Mouse (Mus musculus) midbrain, embryonic 14.5 days (tissue): ENCODE data around the gene Nop2. TPM values are rescaled to one million over a fixed set of nuclear protein-coding genes. Genes with fewer than 3 reads are reported as not detected.
A peak's percentile ranks its signal among the peaks of the same experiment; 100 is the strongest.

Experiments
- ATAC-seq: fragments of 200-750 bp; cut with Nextera tagmentation; 2 replicates; pipeline ENCODE4 v1.8.0; 2017; ENCODE audit warnings: moderate number of reproducible peaks, moderate library complexity; ENCODE audit not compliant: low FRiP score, low TSS enrichment
- DNase-seq: peaks from one replicate; pipeline ENCODE4 v3.0.0-alpha.2; 2015
- H3K27ac ChIP-seq: fragments of 300-500 bp; sonication (generic); replicated peaks from 2 replicates; pipeline ENCODE4 v1.5.1; 2014; ENCODE audit warnings: mild to moderate bottlenecking, low read depth, low read length, moderate library complexity
- H3K27me3 ChIP-seq: fragments of 300-500 bp; sonication (generic); 2 replicates; pipeline ENCODE4 v1.6.1; 2014; ENCODE audit warnings: low read length, control low read depth, mixed read lengths; ENCODE audit not compliant: control insufficient read depth, insufficient read depth
- H3K36me3 ChIP-seq: fragments of 300-500 bp; sonication (generic); 2 replicates; pipeline ENCODE4 v1.6.1; 2014; ENCODE audit warnings: low read length, control low read depth; ENCODE audit not compliant: control insufficient read depth, insufficient read depth
- H3K4me1 ChIP-seq: fragments of 300-500 bp; sonication (generic); 2 replicates; pipeline ENCODE4 v1.6.1; 2014; ENCODE audit warnings: mild to moderate bottlenecking, antibody characterized with exemption, low read length, control low read depth; ENCODE audit not compliant: control insufficient read depth, insufficient read depth
- H3K4me2 ChIP-seq: fragments of 300-500 bp; sonication (generic); 2 replicates; pipeline ENCODE4 v1.6.1; 2014; ENCODE audit warnings: mild to moderate bottlenecking, low read length, moderate library complexity
- H3K4me3 ChIP-seq: fragments of 300-500 bp; sonication (generic); replicated peaks from 2 replicates; pipeline ENCODE4 v1.5.1; 2014; ENCODE audit warnings: low read depth, low read length
- H3K9ac ChIP-seq: fragments of 300-500 bp; sonication (generic); replicated peaks from 2 replicates; pipeline ENCODE4 v1.6.1; 2014; ENCODE audit warnings: mild to moderate bottlenecking, low read length, moderate library complexity
- H3K9me3 ChIP-seq: fragments of 300-500 bp; sonication (generic); 2 replicates; pipeline ENCODE4 v1.6.1; 2016; ENCODE audit warnings: low read length, control low read depth, mixed read lengths; ENCODE audit not compliant: control insufficient read depth
- WGBS: fragments of 180-500 bp; shearing (Covaris S2); extraction: QIAGEN DNeasy Blood & Tissue Kit; methylation state at CpG from one replicate; pipeline ENCODE4 v1.1.7; 2014; 5-methylcytosine and 5-hydroxymethylcytosine counted together
- polyA plus RNA-seq: library from polyadenylated mRNA; unstranded; fragments of >200 nt; fragmentation: Nextera tagmentation; extraction: Ambion mirVana; gene quantifications from 2 replicates; pipeline ENCODE4 v1.2.1, GENCODE M21; 2014

The Nop2 gene
- polyA plus RNA-seq, 1 experiment from 2014 or later: 46.3 TPM

- DNase-seq (peak; percentile 54), ATAC-seq (no peak)
- peak overlapping the region; percentile 98 for H3K4me3 ChIP-seq
- peaks cover 68% of the 10 kb centered on the region for H3K36me3 ChIP-seq
- H3K27ac ChIP-seq: peak overlapping the region; percentile 63
- peak overlapping the region; percentile 85 for H3K4me2 ChIP-seq
- no peaks in the 10 kb centered on the region for H3K27me3 ChIP-seq
- no peaks in the 10 kb centered on the region for H3K9me3 ChIP-seq
- H3K9ac ChIP-seq: peak overlapping the region; percentile 92; the same call in 1 of the 2 replicates
- 35% methylated on average over 5 of the region's 5 CpGs for WGBS
- peaks cover 33% of the 10 kb centered on the region for H3K4me1 ChIP-seq
These were observed 32.2 kb upstream of the Nop2 start for GRCm38 (mm10) chr6:125099421-125099971.

- Histone ChIP-seq H3K9ac (no peak overlapping the region), H3K27me3 (no peaks in the 10 kb centered on the region), H3K9me3 (no peaks in the 10 kb centered on the region), H3K36me3 (peaks cover 87% of the 10 kb centered on the region), H3K27ac (no peak overlapping the region), H3K4me1 (peaks cover 29% of the 10 kb centered on the region), H3K4me2 (no peak overlapping the region), H3K4me3 (no peak overlapping the region)
- DNase-seq (no peak), ATAC-seq (no peak)
- WGBS: 81% methylated on average over 9 of the region's 9 CpGs
These were observed 30.3 kb upstream of the Nop2 start for GRCm38 (mm10) chr6:125101444-125101843.

GRCm38 (mm10) chr6:125104223-125104622, 27.5 kb upstream of the Nop2 start:
- WGBS: 90% methylated on average over 4 of the region's 4 CpGs
- no peak overlapping the region for H3K4me2 ChIP-seq
- no peaks in the 10 kb centered on the region for H3K9me3 ChIP-seq
- no peaks in the 10 kb centered on the region for H3K27me3 ChIP-seq
- peaks cover 99% of the 10 kb centered on the region for H3K36me3 ChIP-seq
- H3K27ac ChIP-seq: no peak overlapping the region
- no peak overlapping the region for H3K4me3 ChIP-seq
- H3K9ac ChIP-seq: no peak overlapping the region
- ATAC-seq (no peak), DNase-seq (no peak)
- peaks cover 10% of the 10 kb centered on the region for H3K4me1 ChIP-seq

DNA sequence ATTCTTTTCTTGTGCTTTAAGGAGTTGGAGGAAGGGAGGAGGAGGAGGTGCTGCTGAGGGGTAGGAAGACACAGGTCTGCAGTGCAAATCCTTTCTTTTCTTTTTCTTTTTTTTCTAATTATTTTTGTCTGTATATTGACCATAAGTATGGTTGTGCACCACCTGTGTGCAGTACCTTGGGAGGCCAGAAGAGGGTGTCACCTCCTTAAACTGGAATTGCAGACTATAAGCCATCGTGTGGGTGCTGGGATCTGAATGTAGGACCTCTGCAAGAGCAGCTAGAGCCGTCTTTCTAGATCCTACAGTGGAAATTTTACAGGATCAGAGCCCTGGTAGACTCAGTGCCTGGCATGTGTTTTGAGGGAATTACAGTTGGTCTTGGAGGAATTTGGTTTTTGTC, 24.0 kb upstream of the Nop2 start:
- Histone ChIP-seq H3K4me2 (no peak overlapping the region), H3K4me3 (no peak overlapping the region), H3K9ac (no peak overlapping the region), H3K27ac (no peak overlapping the region), H3K27me3 (no peaks in the 10 kb centered on the region), H3K4me1 (no peaks in the 10 kb centered on the region), H3K9me3 (no peaks in the 10 kb centered on the region), H3K36me3 (peaks cover 99% of the 10 kb centered on the region)
- ATAC-seq (no peak), DNase-seq (no peak)
- 92% methylated on average over 2 of the region's 2 CpGs for WGBS

- H3K4me2 ChIP-seq: no peak overlapping the region
- no peak for DNase-seq
- H3K4me1 ChIP-seq: no peaks in the 10 kb centered on the region
- no peaks in the 10 kb centered on the region for H3K9me3 ChIP-seq
- H3K4me3 ChIP-seq: no peak overlapping the region
- H3K9ac ChIP-seq: no peak overlapping the region
- no peaks in the 10 kb centered on the region for H3K27me3 ChIP-seq
- no peak overlapping the region for H3K27ac ChIP-seq
- 93% methylated on average over 14 of the region's 14 CpGs for WGBS
- no peak for ATAC-seq
- H3K36me3 ChIP-seq: peaks cover 99% of the 10 kb centered on the region
These were observed 22.3 kb upstream of the Nop2 start for GRCm38 (mm10) chr6:125109371-125109770.

DNA sequence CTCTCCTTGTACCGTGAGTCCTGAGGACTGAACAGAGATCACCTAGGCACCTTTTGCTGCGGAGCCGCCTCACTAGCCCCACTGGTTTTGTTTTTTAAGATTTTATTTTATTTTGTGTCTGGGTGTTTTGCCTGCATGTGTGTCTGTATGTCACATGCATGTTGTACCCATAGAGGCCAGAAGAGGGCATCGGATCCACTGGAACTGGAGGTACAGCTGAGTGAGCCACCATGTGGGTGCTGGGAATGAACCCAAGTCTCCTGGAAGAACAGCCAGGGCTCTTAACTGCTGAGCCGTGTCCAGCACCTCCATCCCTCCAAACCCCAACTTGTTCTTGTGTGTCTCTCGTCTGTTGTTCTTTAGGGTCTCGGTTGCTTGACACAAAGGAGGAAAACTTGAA, 20.8 kb upstream of the Nop2 start:
- Histone ChIP-seq H3K36me3 (peaks cover 97% of the 10 kb centered on the region), H3K27ac (no peak overlapping the region), H3K4me2 (no peak overlapping the region), H3K4me3 (no peak overlapping the region), H3K9ac (no peak overlapping the region), H3K27me3 (no peaks in the 10 kb centered on the region), H3K4me1 (no peaks in the 10 kb centered on the region), H3K9me3 (no peaks in the 10 kb centered on the region)
- 92% methylated on average over 7 of the region's 7 CpGs for WGBS
- ATAC-seq: no peak
- peak; percentile 65 for DNase-seq

- 97% methylated on average over 11 of the region's 11 CpGs for WGBS
- Histone ChIP-seq H3K27me3 (no peaks in the 10 kb centered on the region), H3K27ac (no peak overlapping the region), H3K4me3 (no peak overlapping the region), H3K4me1 (no peaks in the 10 kb centered on the region), H3K9me3 (no peaks in the 10 kb centered on the region), H3K4me2 (no peak overlapping the region), H3K9ac (no peak overlapping the region), H3K36me3 (peaks cover 98% of the 10 kb centered on the region)
- DNase-seq (no peak), ATAC-seq (no peak)
These were observed 19.2 kb upstream of the Nop2 start for GRCm38 (mm10) chr6:125112553-125112952.

- Histone ChIP-seq H3K4me1 (no peaks in the 10 kb centered on the region), H3K9ac (no peak overlapping the region), H3K36me3 (peaks cover 98% of the 10 kb centered on the region), H3K27me3 (no peaks in the 10 kb centered on the region), H3K4me3 (no peak overlapping the region), H3K4me2 (no peak overlapping the region), H3K9me3 (no peaks in the 10 kb centered on the region), H3K27ac (no peak overlapping the region)
- DNase-seq: no peak
- 93% methylated on average over 8 of the region's 8 CpGs for WGBS
- ATAC-seq: no peak
These were observed 12.3 kb upstream of the Nop2 start for GRCm38 (mm10) chr6:125119387-125119786.

DNA sequence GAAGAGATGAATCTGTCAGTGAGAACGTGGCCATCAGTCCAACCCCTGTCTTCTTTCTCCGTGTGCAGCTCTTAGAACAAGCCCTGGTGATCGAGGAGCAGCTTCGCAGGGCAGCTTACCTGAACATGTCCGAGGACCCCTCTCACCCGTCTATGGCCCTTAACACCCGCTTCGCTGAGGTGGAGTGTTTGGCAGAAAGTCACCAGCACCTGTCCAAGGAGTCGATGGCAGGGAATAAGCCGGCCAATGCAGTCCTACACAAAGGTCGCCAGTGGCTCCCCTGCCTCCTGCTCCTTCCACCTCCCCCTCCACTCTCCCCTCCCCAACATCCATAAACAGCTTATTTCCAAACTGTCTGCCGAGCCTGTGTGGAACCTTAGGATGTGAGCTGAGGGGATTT, 3.0 kb upstream of the Nop2 start:
- H3K9ac ChIP-seq: no peak overlapping the region
- H3K9me3 ChIP-seq: no peaks in the 10 kb centered on the region
- H3K27me3 ChIP-seq: no peaks in the 10 kb centered on the region
- ATAC-seq (no peak), DNase-seq (no peak)
- H3K4me3 ChIP-seq: no peak overlapping the region
- H3K36me3 ChIP-seq: peaks cover 76% of the 10 kb centered on the region
- whole genome bisulfite sequencing: 92% methylated on average over 12 of the region's 12 CpGs
- H3K4me1 ChIP-seq: peaks cover 7% of the 10 kb centered on the region
- H3K27ac ChIP-seq: no peak overlapping the region
- no peak overlapping the region for H3K4me2 ChIP-seq
